Mouse (Mus musculus) small intestine, adult 2 months (tissue): ENCODE measurements around the gene Pou4f1. TPM values are rescaled to one million over a fixed set of nuclear protein-coding genes. Genes with fewer than 3 reads are reported as not detected.

Experiments
- H3K27ac ChIP-seq: fragments of 200-500 bp; 2 replicates; pipeline ENCODE4 v1.5.1; 2012; ENCODE audit warnings: low read depth, low read length, control low read depth, inconsistent platforms; ENCODE audit not compliant: insufficient read depth
- H3K27me3 ChIP-seq: fragments of 200-500 bp; 2 replicates; pipeline ENCODE4 v1.6.1; 2012; ENCODE audit warnings: mild to moderate bottlenecking, moderate library complexity, low read length, inconsistent platforms; ENCODE audit not compliant: control insufficient read depth, insufficient read depth
- H3K36me3 ChIP-seq: fragments of 200-500 bp; 2 replicates; pipeline ENCODE4 v1.6.1; 2012; ENCODE audit warnings: mild to moderate bottlenecking, low read length, control low read depth, inconsistent platforms; ENCODE audit not compliant: control insufficient read depth, insufficient read depth
- H3K4me1 ChIP-seq: fragments of 200-500 bp; 2 replicates; pipeline ENCODE4 v1.6.1; 2012; ENCODE audit warnings: low read length, inconsistent platforms, mixed read lengths; ENCODE audit not compliant: control insufficient read depth, insufficient read depth, insufficient read length
- H3K4me3 ChIP-seq: fragments of 200-500 bp; 2 replicates; pipeline ENCODE4 v1.5.1; 2012; ENCODE audit warnings: low read depth, mild to moderate bottlenecking, control low read depth, inconsistent platforms, low read length, moderate library complexity
- CTCF ChIP-seq: fragments of 200-500 bp; IDR thresholded peaks from 2 replicates; pipeline ENCODE4 v1.5.1; 2012; ENCODE audit warnings: low read depth, mild to moderate bottlenecking, control low read depth, inconsistent platforms, low read length, moderate library complexity, mixed read lengths; ENCODE audit not compliant: insufficient replicate concordance, insufficient read length; ENCODE audit errors: extremely low read depth
- POLR2A ChIP-seq: fragments of 200-500 bp; IDR thresholded peaks from 2 replicates; pipeline ENCODE4 v1.6.1; 2012; ENCODE audit warnings: low read depth, mild to moderate bottlenecking, control low read depth, inconsistent platforms, low read length, moderate library complexity
- WGBS: fragments of 180-500 bp; shearing (Covaris S2); methylation state at CpG from one replicate; pipeline ENCODE4 v1.1.7; 2018; 5-methylcytosine and 5-hydroxymethylcytosine counted together
- polyA plus RNA-seq: library from polyadenylated mRNA; depleted of rRNA; stranded (reverse); fragments of >200 nt; gene quantifications from 2 replicates; pipeline ENCODE4 v1.2.3, GENCODE M21; 2012; rRNA removed

Gene Pou4f1
- polyA plus RNA-seq, 1 experiment: 0.19 TPM

- peaks cover 8% of the 10 kb centered on the region for H3K27me3 ChIP-seq
- H3K4me1 ChIP-seq: no peaks in the 10 kb centered on the region
- no peak overlapping the region for H3K4me3 ChIP-seq
- H3K27ac ChIP-seq: no peak overlapping the region
- 10% methylated on average over 4 of the region's 4 CpGs for WGBS
- TF ChIP-seq CTCF (no peak), POLR2A (no peak)
- no peaks in the 10 kb centered on the region for H3K36me3 ChIP-seq
Measured at GRCm38 (mm10) chr14:104453824-104454223, 14.0 kb downstream of the Pou4f1 start.

- no peak overlapping the region for H3K27ac ChIP-seq
- H3K27me3 ChIP-seq: no peaks in the 10 kb centered on the region
- no peak overlapping the region for H3K4me3 ChIP-seq
- H3K36me3 ChIP-seq: no peaks in the 10 kb centered on the region
- H3K4me1 ChIP-seq: no peaks in the 10 kb centered on the region
- no peak for TF ChIP-seq CTCF
- no peak for TF ChIP-seq POLR2A
- WGBS: 38% methylated on average over 2 of the region's 2 CpGs
Measured at GRCm38 (mm10) chr14:104434293-104434692, 33.5 kb downstream of the Pou4f1 start.

GRCm38 (mm10) chr14:104430819-104431218 is 37.0 kb downstream of the Pou4f1 start:
- WGBS: 58% methylated on average over 4 of the region's 4 CpGs
- H3K27ac ChIP-seq: no peak overlapping the region
- no peaks in the 10 kb centered on the region for H3K27me3 ChIP-seq
- no peak overlapping the region for H3K4me3 ChIP-seq
- H3K36me3 ChIP-seq: no peaks in the 10 kb centered on the region
- H3K4me1 ChIP-seq: no peaks in the 10 kb centered on the region
- TF ChIP-seq POLR2A (no peak), CTCF (no peak)

GRCm38 (mm10) chr14:104423688-104424470 is 43.9 kb downstream of the Pou4f1 start:
- no peak overlapping the region for H3K4me3 ChIP-seq
- no peak for TF ChIP-seq CTCF
- no peak for TF ChIP-seq POLR2A
- H3K27me3 ChIP-seq: no peaks in the 10 kb centered on the region
- no peaks in the 10 kb centered on the region for H3K36me3 ChIP-seq
- WGBS: 67% methylated on average over 14 of the region's 14 CpGs
- no peak overlapping the region for H3K27ac ChIP-seq
- H3K4me1 ChIP-seq: no peaks in the 10 kb centered on the region

Other genes with a start within 250 kb of the Pou4f1 start
- gene Rnf219, start 54.6 kb upstream of the Pou4f1 start, polyA plus RNA-seq: 0.42 and 0.81 TPM in 2 replicates